Mouse (Mus musculus) hindbrain, embryonic 14.5 days (tissue): Measurements from ENCODE around the gene Pcdh18. TPM values are rescaled to one million over a fixed set of nuclear protein-coding genes. Genes with fewer than 3 reads are reported as not detected.

Source experiments
- ATAC-seq: fragments of 200-750 bp; cut with Nextera tagmentation; 2 replicates; pipeline ENCODE4 v1.8.0; 2017; ENCODE audit warnings: moderate number of reproducible peaks, mild to moderate bottlenecking, moderate TSS enrichment, moderate library complexity; ENCODE audit not compliant: low FRiP score
- DNase-seq: peaks from one replicate; pipeline ENCODE4 v3.0.0-alpha.2; 2015; ENCODE audit warnings: low spot score
- H3K27ac ChIP-seq: fragments of 300-500 bp; sonication (generic); 2 replicates; pipeline ENCODE4 v1.5.1; 2014; ENCODE audit warnings: mild to moderate bottlenecking, moderate library complexity
- H3K27me3 ChIP-seq: fragments of 300-500 bp; sonication (generic); 2 replicates; pipeline ENCODE4 v1.6.1; 2014; ENCODE audit warnings: mild to moderate bottlenecking, low read length, mixed read lengths; ENCODE audit not compliant: control insufficient read depth, insufficient read depth
- H3K36me3 ChIP-seq: fragments of 300-500 bp; sonication (generic); replicated peaks from 2 replicates; pipeline ENCODE4 v1.6.1; 2014; ENCODE audit not compliant: control insufficient read depth, insufficient read depth
- H3K4me1 ChIP-seq: fragments of 300-500 bp; sonication (generic); replicated peaks from 2 replicates; pipeline ENCODE4 v1.6.1; 2014; ENCODE audit warnings: antibody characterized with exemption, low read length, mixed read lengths; ENCODE audit not compliant: control insufficient read depth, insufficient read depth
- H3K4me2 ChIP-seq: fragments of 300-500 bp; sonication (generic); replicated peaks from 2 replicates; pipeline ENCODE4 v1.6.1; 2014; ENCODE audit warnings: mild to moderate bottlenecking, moderate library complexity
- H3K4me3 ChIP-seq: fragments of 300-500 bp; sonication (generic); replicated peaks from 2 replicates; pipeline ENCODE4 v1.5.1; 2014; ENCODE audit warnings: mild to moderate bottlenecking, low read length
- H3K9ac ChIP-seq: fragments of 300-500 bp; sonication (generic); 2 replicates; pipeline ENCODE4 v1.6.1; 2014
- H3K9me3 ChIP-seq: fragments of 300-500 bp; sonication (generic); 2 replicates; pipeline ENCODE4 v1.6.1; 2016; ENCODE audit warnings: low read length; ENCODE audit not compliant: control insufficient read depth
- WGBS: fragments of 180-500 bp; shearing (Covaris S2); extraction: QIAGEN DNeasy Blood & Tissue Kit; methylation state at CpG from one replicate; pipeline ENCODE4 v1.1.7; 2014; 5-methylcytosine and 5-hydroxymethylcytosine counted together
- polyA plus RNA-seq: library from polyadenylated mRNA; unstranded; fragments of >200 nt; fragmentation: Nextera tagmentation; extraction: Ambion mirVana; gene quantifications from 2 replicates; pipeline ENCODE4 v1.2.1, GENCODE M21; 2014

The Pcdh18 gene
- polyA plus RNA-seq, 1 experiment from 2014 or later = 35.6 TPM

- no peak for ATAC-seq
- Histone ChIP-seq H3K4me1 (peaks cover 40% of the 10 kb centered on the region), H3K9me3 (no peaks in the 10 kb centered on the region)
These were observed 909 bp downstream of the Pcdh18 start for GRCm38 (mm10) chr3:49755986-49756845.

GRCm38 (mm10) chr3:49752766-49753165 is 4.4 kb downstream of the Pcdh18 start:
- peaks cover 26% of the 10 kb centered on the region for H3K36me3 ChIP-seq
- H3K4me2 ChIP-seq = peak overlapping the region; percentile 73
- DNase-seq = no peak
- 52% methylated on average over 4 of the region's 4 CpGs for WGBS
- no peak for ATAC-seq
- peak overlapping the region; percentile 52 for H3K9ac ChIP-seq
- H3K27me3 ChIP-seq = no peaks in the 10 kb centered on the region
- H3K4me3 ChIP-seq = peak overlapping the region; percentile 55
- H3K27ac ChIP-seq = peak overlapping the region; percentile 64; the same call in 1 of the 2 replicates
- peaks cover 54% of the 10 kb centered on the region for H3K4me1 ChIP-seq
- no peaks in the 10 kb centered on the region for H3K9me3 ChIP-seq

More at GRCm38 (mm10) chr3:49755986-49756845, 909 bp downstream of the Pcdh18 start:
- peak; percentile 59 for DNase-seq
- peak overlapping the region; percentile 73 for H3K4me2 ChIP-seq
- H3K36me3 ChIP-seq = peaks cover 6% of the 10 kb centered on the region; the same call in 1 of the 2 replicates
- H3K27me3 ChIP-seq = no peaks in the 10 kb centered on the region
- 1% methylated on average over 36 of the region's 36 CpGs for whole genome bisulfite sequencing
- H3K9ac ChIP-seq = peak overlapping the region; percentile 72
- peak overlapping the region; percentile 55 for H3K4me3 ChIP-seq
- H3K27ac ChIP-seq = peak overlapping the region; percentile 82

GRCm38 (mm10) chr3:49749491-49750284 is 7.4 kb downstream of the Pcdh18 start:
- WGBS = 58% methylated on average over 8 of the region's 8 CpGs
- Histone ChIP-seq H3K4me3 (no peak overlapping the region), H3K9me3 (no peaks in the 10 kb centered on the region), H3K27me3 (no peaks in the 10 kb centered on the region), H3K9ac (no peak overlapping the region), H3K27ac (no peak overlapping the region), H3K4me2 (no peak overlapping the region), H3K4me1 (peaks cover 47% of the 10 kb centered on the region), H3K36me3 (peaks cover 54% of the 10 kb centered on the region)
- no peak for ATAC-seq
- no peak for DNase-seq

- H3K27ac ChIP-seq = no peak overlapping the region
- peaks cover 65% of the 10 kb centered on the region for H3K36me3 ChIP-seq
- H3K4me2 ChIP-seq = no peak overlapping the region
- DNase-seq (no peak), ATAC-seq (no peak)
- H3K4me3 ChIP-seq = no peak overlapping the region
- 87% methylated on average over 1 of the region's 1 CpGs for WGBS
- H3K27me3 ChIP-seq = no peaks in the 10 kb centered on the region
- peaks cover 33% of the 10 kb centered on the region for H3K4me1 ChIP-seq
- no peak overlapping the region for H3K9ac ChIP-seq
- H3K9me3 ChIP-seq = no peaks in the 10 kb centered on the region
These were observed 9.1 kb downstream of the Pcdh18 start for GRCm38 (mm10) chr3:49748054-49748453.

GRCm38 (mm10) chr3:49739061-49739460 is 18.1 kb downstream of the Pcdh18 start:
- Histone ChIP-seq H3K27ac (no peak overlapping the region), H3K4me3 (no peak overlapping the region), H3K4me1 (no peaks in the 10 kb centered on the region), H3K27me3 (no peaks in the 10 kb centered on the region), H3K9ac (no peak overlapping the region), H3K9me3 (no peaks in the 10 kb centered on the region), H3K36me3 (peaks cover 7% of the 10 kb centered on the region; the same call in 1 of the 2 replicates), H3K4me2 (no peak overlapping the region)
- no peak for DNase-seq
- 83% methylated on average over 2 of the region's 2 CpGs for WGBS
- no peak for ATAC-seq

GRCm38 (mm10) chr3:49738531-49738930 is 18.6 kb downstream of the Pcdh18 start:
- no peak overlapping the region for H3K4me2 ChIP-seq
- H3K27ac ChIP-seq = no peak overlapping the region
- H3K4me1 ChIP-seq = no peaks in the 10 kb centered on the region
- H3K9me3 ChIP-seq = no peaks in the 10 kb centered on the region
- no peaks in the 10 kb centered on the region for H3K27me3 ChIP-seq
- DNase-seq (no peak), ATAC-seq (no peak)
- peaks cover 2% of the 10 kb centered on the region; the same call in 1 of the 2 replicates for H3K36me3 ChIP-seq
- H3K4me3 ChIP-seq = no peak overlapping the region
- H3K9ac ChIP-seq = no peak overlapping the region

- Histone ChIP-seq H3K27me3 (no peaks in the 10 kb centered on the region), H3K9ac (no peak overlapping the region), H3K36me3 (no peaks in the 10 kb centered on the region), H3K9me3 (no peaks in the 10 kb centered on the region), H3K4me3 (no peak overlapping the region), H3K4me2 (no peak overlapping the region), H3K4me1 (no peaks in the 10 kb centered on the region), H3K27ac (no peak overlapping the region)
- WGBS = 26% methylated on average over 2 of the region's 2 CpGs
- DNase-seq (no peak), ATAC-seq (no peak)
These were observed 50.6 kb downstream of the Pcdh18 start for GRCm38 (mm10) chr3:49706503-49706902.

- Histone ChIP-seq H3K36me3 (no peaks in the 10 kb centered on the region), H3K9ac (no peak overlapping the region), H3K4me2 (no peak overlapping the region), H3K9me3 (no peaks in the 10 kb centered on the region), H3K27ac (no peak overlapping the region), H3K4me1 (no peaks in the 10 kb centered on the region), H3K27me3 (no peaks in the 10 kb centered on the region), H3K4me3 (no peak overlapping the region)
- DNase-seq (no peak), ATAC-seq (no peak)
- WGBS = 9% methylated on average over 2 of the region's 2 CpGs
These were observed 57.2 kb downstream of the Pcdh18 start for GRCm38 (mm10) chr3:49699951-49700350.
